Mouse (Mus musculus) MEL (cell line): Measurements from ENCODE around the gene Fzd4. TPM values are rescaled to one million over a fixed set of nuclear protein-coding genes. Genes with fewer than 3 reads are reported as not detected.

Experiments
- DNase-seq: peaks from one replicate; pipeline ENCODE4 v3.0.0; 2011; ENCODE audit warnings: low read depth, low spot score
- H3K27ac ChIP-seq: 2 replicates; pipeline ENCODE4 v1.5.1; 2012; ENCODE audit warnings: low read depth, mild to moderate bottlenecking, control low read depth, low read length, moderate library complexity; ENCODE audit not compliant: control insufficient read depth
- H3K27me3 ChIP-seq, 2 experiments: fragments of 150-350 bp in 1 of 2; sonication (generic) in 1 of 2; 2 replicates each; pipeline ENCODE4 v1.6.1; 2012; ENCODE audit warnings: low read length in 2 of 2, mild to moderate bottlenecking in 2 of 2, improper control_type of control experiment in 1 of 2, moderate library complexity in 1 of 2; ENCODE audit not compliant: insufficient read depth in 2 of 2, control insufficient read depth in 1 of 2
- H3K36me3 ChIP-seq, 2 experiments: 2 replicates each; pipeline ENCODE4 v1.6.1; 2012 to 2014; ENCODE audit warnings: low read length in 2 of 2, improper control_type of control experiment in 1 of 2, inconsistent platforms in 1 of 2, mild to moderate bottlenecking in 1 of 2; ENCODE audit not compliant: insufficient read depth in 2 of 2, control insufficient read depth in 1 of 2
- H3K4me1 ChIP-seq, 2 experiments: fragments of 150-350 bp in 1 of 2; sonication (generic) in 1 of 2; 2 replicates each; pipeline ENCODE4 v1.6.1; 2012; ENCODE audit warnings: low read length in 2 of 2, improper control_type of control experiment in 1 of 2, mild to moderate bottlenecking in 1 of 2; ENCODE audit not compliant: insufficient read depth in 2 of 2, control insufficient read depth in 1 of 2
- H3K4me3 ChIP-seq, 2 experiments: fragments of 150-350 bp in 1 of 2; sonication (generic) in 1 of 2; 2 replicates each; pipeline ENCODE4 v1.5.1; 2012; ENCODE audit warnings: low read depth in 2 of 2, low read length in 2 of 2, mild to moderate bottlenecking in 2 of 2, moderate library complexity in 2 of 2, control low read depth in 1 of 2, improper control_type of control experiment in 1 of 2; ENCODE audit not compliant: control insufficient read depth in 1 of 2, insufficient read depth in 1 of 2
- H3K79me2 ChIP-seq: 2 replicates; pipeline ENCODE4 v1.6.1; 2012; ENCODE audit warnings: mild to moderate bottlenecking, low read length, moderate library complexity; ENCODE audit not compliant: control insufficient read depth, poor library complexity, insufficient read depth
- H3K9ac ChIP-seq: 2 replicates; pipeline ENCODE4 v1.6.1; 2012; ENCODE audit warnings: low read depth, mild to moderate bottlenecking, control low read depth, low read length, moderate library complexity; ENCODE audit not compliant: control insufficient read depth, poor library complexity, severe bottlenecking
- H3K9me3 ChIP-seq: fragments of 150-350 bp; sonication (generic); replicated peaks from 2 replicates; pipeline ENCODE4 v1.6.1; 2012; ENCODE audit warnings: mild to moderate bottlenecking, low read length, improper control_type of control experiment, moderate library complexity; ENCODE audit not compliant: insufficient read depth
- BHLHE40 ChIP-seq: IDR thresholded peaks from 2 replicates; pipeline ENCODE4 v1.6.1; 2012; ENCODE audit warnings: low read depth, mild to moderate bottlenecking, inconsistent platforms, low read length, improper control_type of control experiment, borderline replicate concordance
- CHD1 ChIP-seq: IDR thresholded peaks from 2 replicates; pipeline ENCODE4 v1.6.1; 2012; ENCODE audit warnings: low read depth, mild to moderate bottlenecking, inconsistent platforms, low read length, improper control_type of control experiment
- ELF1 ChIP-seq: IDR thresholded peaks from 2 replicates; pipeline ENCODE4 v1.6.1; 2014; ENCODE audit warnings: low read depth, mild to moderate bottlenecking, inconsistent platforms, low read length, improper control_type of control experiment, moderate library complexity
- GATA1 ChIP-seq: IDR thresholded peaks from 2 replicates; pipeline ENCODE4 v1.6.1; 2011; ENCODE audit warnings: low read depth, low read length, improper control_type of control experiment
- UBTF ChIP-seq: IDR thresholded peaks from 2 replicates; pipeline ENCODE4 v1.6.1; 2012; ENCODE audit warnings: low read depth, mild to moderate bottlenecking, inconsistent platforms, low read length, improper control_type of control experiment, moderate library complexity, borderline replicate concordance; ENCODE audit not compliant: insufficient read depth
- polyA plus RNA-seq, 2 experiments: library from polyadenylated mRNA; stranded (reverse) in 1 of 2; unstranded in 1 of 2; fragments of >175 nt in 1 of 2; fragments of >200 nt in 1 of 2; gene quantifications; 2 replicates each; pipeline versions ENCODE4 v1.2.1 to v1.2.4; 2012; ENCODE audit warnings: low replicate concordance in 2 of 2, low read depth in 1 of 2; ENCODE audit not compliant: insufficient read length in 2 of 2, insufficient read depth in 1 of 2, missing spikeins in 1 of 2
- total RNA-seq: library from RNA; depleted of rRNA; stranded (reverse); fragments of 300-350 nt; gene quantifications from 2 replicates; pipeline ENCODE4 v1.2.3, GENCODE M21; 2012; rRNA removed

The Fzd4 gene
- total and polyA plus RNA-seq, 3 experiments = 0.08 to 1.1 TPM; not detected in 1

GRCm38 (mm10) chr7:89460911-89461310 is 56.8 kb downstream of the Fzd4 start:
- Histone ChIP-seq H3K4me1 (no peaks in the 10 kb centered on the region), H3K79me2 (no peaks in the 10 kb centered on the region; the same call in 1 of the 2 replicates), H3K4me3 (no peak overlapping the region), H3K36me3 (no peaks in the 10 kb centered on the region), H3K9ac (no peak overlapping the region), H3K9me3 (no peaks in the 10 kb centered on the region), H3K27ac (no peak overlapping the region), H3K27me3 (no peaks in the 10 kb centered on the region)
- no peak for TF ChIP-seq ELF1
- TF ChIP-seq CHD1 = no peak
- DNase-seq = no peak

DNA sequence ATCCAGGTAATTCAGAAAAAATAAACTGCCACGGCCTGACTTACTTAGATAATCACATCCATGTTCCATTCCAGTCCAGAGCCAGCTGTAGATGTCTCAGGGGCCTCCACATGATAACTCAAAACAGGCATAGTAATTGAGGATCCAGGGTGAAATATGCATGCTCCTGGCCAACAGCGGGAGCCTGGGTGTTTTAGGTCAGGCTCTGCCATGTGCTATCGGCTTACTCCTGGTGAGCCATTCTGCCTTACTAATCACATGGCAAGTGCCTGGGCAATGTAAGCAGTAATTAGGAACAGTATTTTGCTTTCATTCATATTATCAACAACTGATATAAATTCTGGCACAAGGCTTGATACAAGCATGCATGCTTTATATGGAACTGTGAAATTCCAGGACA is 57.2 kb downstream of the Fzd4 start:
- H3K79me2 ChIP-seq = no peaks in the 10 kb centered on the region
- H3K9me3 ChIP-seq = no peaks in the 10 kb centered on the region
- H3K27me3 ChIP-seq = no peaks in the 10 kb centered on the region
- no peak overlapping the region for H3K9ac ChIP-seq
- H3K27ac ChIP-seq = no peak overlapping the region
- TF ChIP-seq UBTF = no peak
- TF ChIP-seq GATA1 = no peak
- TF ChIP-seq BHLHE40 = no peak
- no peak for DNase-seq
- H3K4me3 ChIP-seq = no peak overlapping the region
- H3K4me1 ChIP-seq = no peaks in the 10 kb centered on the region
- H3K36me3 ChIP-seq = no peaks in the 10 kb centered on the region

Other genes starting within 250 kb of the Fzd4 start
- gene Tmem135, start 133 bp upstream of the Fzd4 start, total RNA-seq = 7.4 and 8.8 TPM in 2 replicates
- 10 to 100 TPM in 1 of 2 experiments, not detected in 1; 33.9 TPM for gene Tmem135, start 133 bp upstream of the Fzd4 start, polyA plus RNA-seq
- not detected in 2 replicates for gene Prss23, start 122.8 kb downstream of the Fzd4 start, total RNA-seq
- not detected for gene Prss23, start 122.8 kb downstream of the Fzd4 start, polyA plus RNA-seq
- not detected in 2 replicates for gene Me3, start 228.0 kb downstream of the Fzd4 start, total RNA-seq
- under 1 TPM in 1 of 2 experiments, not detected in 1; 0.35 TPM for gene Me3, start 228.0 kb downstream of the Fzd4 start, polyA plus RNA-seq